Mouse (Mus musculus): ENCODE results near the gene Rps6ka2. TPM values are rescaled to one million over a fixed set of nuclear protein-coding genes. Genes with fewer than 3 reads are reported as not detected.

Gene Rps6ka2
- total RNA-seq, 2 experiments from 2014 or later = 34.4 to 34.6 TPM

- Histone ChIP-seq H3K4me3 (no peak overlapping the region), H3K27ac (no peak overlapping the region)
- TF ChIP-seq CTCF (conservative IDR thresholded peaks at IDR 0.05) = no peak
- DNase-seq (ENCODE audit: low spot score in 2 of 2) = no peak
Observed at GRCm38 (mm10) chr17:7147920-7148321, 22.0 kb upstream of the Rps6ka2 start.

DNA sequence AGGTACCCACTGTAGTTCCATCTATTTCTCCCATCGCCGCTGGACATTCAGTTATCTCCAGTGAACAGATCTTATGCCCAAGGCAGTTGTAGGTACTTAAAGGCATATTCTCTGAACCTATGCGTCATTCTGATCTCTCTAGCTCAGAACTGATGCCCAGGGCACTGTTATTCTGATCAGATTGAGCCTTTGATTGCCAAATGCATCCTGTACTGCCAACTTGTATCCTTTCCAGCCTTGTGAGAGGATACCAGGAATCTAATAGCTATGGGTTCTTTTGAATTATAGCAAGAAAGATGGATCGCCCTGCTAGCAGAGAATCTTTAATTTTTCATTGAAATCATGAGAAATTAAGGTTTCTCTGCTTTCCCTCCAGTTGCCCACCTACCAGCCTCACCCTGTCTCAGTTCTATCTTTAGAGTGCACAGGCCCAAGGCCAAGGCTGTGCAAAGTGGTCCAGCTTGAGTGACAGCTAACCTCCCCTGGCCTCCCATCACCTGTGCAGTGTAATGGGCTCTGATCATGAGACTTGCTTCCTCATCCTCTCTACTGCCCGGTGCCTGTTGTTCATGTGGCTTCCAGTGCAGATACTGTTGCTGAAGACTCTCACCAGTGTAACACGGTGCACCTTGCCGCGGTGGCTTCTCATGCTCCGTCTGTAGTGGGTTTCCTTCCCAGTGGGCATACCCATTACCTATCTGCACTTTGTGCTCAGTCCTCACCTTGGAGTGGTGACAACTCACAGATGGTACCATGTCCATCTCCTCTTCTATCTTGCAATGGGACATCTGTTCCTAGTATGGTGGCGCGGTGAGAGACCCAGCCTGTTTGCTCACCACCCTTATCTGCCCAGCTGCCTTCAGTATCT, 20.4 kb upstream of the Rps6ka2 start:
- no peak overlapping the region for H3K4me3 ChIP-seq

GRCm38 (mm10) chr17:7151446-7152100, 18.3 kb upstream of the Rps6ka2 start:
- DNase-seq (ENCODE audit: low spot score in 2 of 2) = no peak
- TF ChIP-seq CTCF (conservative IDR thresholded peaks at IDR 0.05) = no peak
- Histone ChIP-seq H3K4me3 (no peak overlapping the region), H3K27ac (peak overlapping the region; percentile 67)

More for the DNA sequence above, 20.4 kb upstream of the Rps6ka2 start:
- TF ChIP-seq CTCF (conservative IDR thresholded peaks at IDR 0.05) = no peak
- H3K27ac ChIP-seq = peak overlapping the region; percentile 57
- peak in 1 of 2 experiments; percentile 12 for DNase-seq (ENCODE audit: low spot score in 2 of 2)

DNA sequence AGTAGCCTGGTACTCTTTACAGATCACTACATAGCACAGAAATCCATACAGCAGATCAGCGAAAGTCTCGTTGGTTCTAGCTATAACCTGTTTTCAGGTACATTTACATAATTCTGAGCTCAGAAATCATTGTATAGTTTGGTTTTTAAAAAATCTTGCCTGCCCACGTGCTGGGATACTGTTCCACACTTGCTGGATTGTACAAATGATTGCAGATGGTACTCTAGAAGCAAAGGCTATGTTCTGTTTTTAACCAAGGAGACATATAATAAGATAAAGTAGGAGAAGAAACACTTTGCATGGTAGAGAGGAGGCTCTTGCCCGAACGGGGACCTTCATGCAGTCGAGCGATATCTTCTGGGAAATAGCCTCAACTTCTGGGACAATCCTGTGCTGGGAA, 17.3 kb upstream of the Rps6ka2 start:
- Histone ChIP-seq H3K4me3 (no peak overlapping the region), H3K27ac (peak overlapping the region; percentile 67)
- peak in 1 of 2 experiments; percentile 6 for DNase-seq (ENCODE audit: low spot score in 2 of 2)
- TF ChIP-seq CTCF (conservative IDR thresholded peaks at IDR 0.05) = no peak

GRCm38 (mm10) chr17:7163955-7164354, 6.0 kb upstream of the Rps6ka2 start:
- no peak overlapping the region for H3K27ac ChIP-seq
- no peak overlapping the region for H3K4me3 ChIP-seq
- no peak for DNase-seq (ENCODE audit: low spot score in 2 of 2)
- TF ChIP-seq CTCF (conservative IDR thresholded peaks at IDR 0.05) = no peak

DNA sequence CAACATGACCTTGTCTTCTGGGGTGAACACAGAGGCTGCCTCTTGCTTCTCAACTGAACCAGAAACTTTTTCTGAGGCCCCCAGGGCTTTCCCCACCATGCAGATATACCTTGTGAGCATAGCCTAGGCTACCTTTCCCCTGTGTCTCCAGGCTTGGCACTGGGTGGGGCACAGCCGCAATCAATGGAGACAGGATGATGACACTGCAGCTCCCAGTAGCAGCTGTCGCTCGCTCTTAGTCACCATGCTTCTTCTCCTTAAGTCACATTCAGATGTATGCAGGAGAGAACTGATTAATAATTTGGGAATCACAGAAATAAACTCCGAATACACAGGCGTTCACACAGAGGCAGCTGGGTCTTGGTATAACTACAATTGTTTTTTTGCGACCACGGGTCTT, 4.4 kb upstream of the Rps6ka2 start:
- no peak overlapping the region for H3K4me3 ChIP-seq
- H3K27ac ChIP-seq = no peak overlapping the region
- TF ChIP-seq CTCF (conservative IDR thresholded peaks at IDR 0.05) = no peak
- DNase-seq (ENCODE audit: low spot score in 2 of 2) = no peak

- DNase-seq (ENCODE audit: low spot score in 2 of 2) = no peak
- TF ChIP-seq CTCF (conservative IDR thresholded peaks at IDR 0.05) = no peak
Observed at GRCm38 (mm10) chr17:7168961-7169626, 821 bp upstream of the Rps6ka2 start.

GRCm38 (mm10) chr17:7170304-7171295, 685 bp downstream of the Rps6ka2 start:
- Histone ChIP-seq H3K27ac (peak overlapping the region; percentile 78), H3K4me3 (peak overlapping the region; percentile 94)
- TF ChIP-seq CTCF (conservative IDR thresholded peaks at IDR 0.05) = no peak
- DNase-seq (ENCODE audit: low spot score in 2 of 2) = no peak

More at GRCm38 (mm10) chr17:7168961-7169626, 821 bp upstream of the Rps6ka2 start:
- Histone ChIP-seq H3K4me3 (peak overlapping the region; percentile 59), H3K27ac (peak overlapping the region; percentile 88)

DNA sequence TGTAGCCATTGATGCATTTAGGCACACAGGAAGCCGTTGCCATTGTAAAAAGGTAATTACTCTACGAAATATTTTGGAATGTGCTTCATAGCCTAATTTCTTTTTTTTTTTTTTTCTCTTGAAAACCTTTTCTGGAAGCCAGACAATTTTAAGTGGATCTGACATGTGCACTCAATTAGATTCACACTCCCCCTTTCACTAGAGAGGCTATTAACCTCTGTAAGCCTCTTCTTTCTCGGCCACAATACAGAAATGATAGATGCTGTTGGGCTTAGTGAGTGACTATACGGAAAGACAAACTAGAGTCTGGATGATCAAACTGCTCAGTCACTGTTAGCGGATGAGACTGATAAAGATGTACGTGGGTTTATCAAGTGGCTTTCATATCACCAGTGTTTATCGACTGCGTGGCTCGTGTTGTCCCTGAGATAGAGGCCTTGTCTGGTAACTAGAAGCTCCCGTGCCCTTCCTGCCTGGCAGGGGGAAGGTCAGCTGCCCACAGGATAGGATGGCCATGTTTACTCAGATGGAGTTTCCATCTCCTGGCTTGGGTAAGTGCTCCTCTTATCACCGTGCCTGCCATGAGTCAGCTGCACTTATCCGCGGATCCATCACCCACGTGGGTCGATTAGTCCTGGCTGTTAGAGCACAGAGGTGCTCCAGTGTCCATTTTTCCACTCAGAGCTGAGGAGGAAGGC, 3.6 kb downstream of the Rps6ka2 start:
- TF ChIP-seq CTCF (conservative IDR thresholded peaks at IDR 0.05) = no peak
- DNase-seq (ENCODE audit: low spot score in 2 of 2) = no peak
- Histone ChIP-seq H3K4me3 (no peak overlapping the region), H3K27ac (no peak overlapping the region)

GRCm38 (mm10) chr17:7175293-7175692, 5.4 kb downstream of the Rps6ka2 start:
- Histone ChIP-seq H3K27ac (no peak overlapping the region), H3K4me3 (no peak overlapping the region)
- DNase-seq (ENCODE audit: low spot score in 2 of 2) = no peak
- no peak for TF ChIP-seq CTCF (conservative IDR thresholded peaks at IDR 0.05)

DNA sequence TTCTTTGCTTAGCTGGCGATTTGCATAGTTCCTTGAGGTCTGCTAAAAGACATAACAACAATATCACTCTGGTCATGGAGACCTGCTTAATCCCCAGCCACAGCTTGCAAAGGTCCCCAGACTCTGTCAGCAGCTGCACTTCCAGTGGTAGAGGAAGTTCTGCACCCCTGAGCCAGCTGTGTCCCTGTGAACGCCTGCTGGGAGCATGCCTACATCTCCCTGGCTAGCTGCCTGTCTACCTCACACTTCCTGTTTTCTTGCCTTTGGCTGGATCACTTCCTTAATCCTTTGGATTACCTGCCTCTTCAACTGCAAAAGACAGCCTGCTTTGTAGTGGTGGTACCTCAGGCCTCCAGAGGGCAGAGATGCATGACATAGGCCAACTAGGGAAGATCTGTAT, 6.5 kb downstream of the Rps6ka2 start:
- DNase-seq (ENCODE audit: low spot score in 2 of 2) = no peak
- TF ChIP-seq CTCF (conservative IDR thresholded peaks at IDR 0.05) = no peak
- Histone ChIP-seq H3K27ac (no peak overlapping the region), H3K4me3 (no peak overlapping the region)

Measured in layer of hippocampus, adult 2 months (tissue).